Mouse (Mus musculus): Measurements from ENCODE around the gene Epha3.

Epha3 gene

DNA sequence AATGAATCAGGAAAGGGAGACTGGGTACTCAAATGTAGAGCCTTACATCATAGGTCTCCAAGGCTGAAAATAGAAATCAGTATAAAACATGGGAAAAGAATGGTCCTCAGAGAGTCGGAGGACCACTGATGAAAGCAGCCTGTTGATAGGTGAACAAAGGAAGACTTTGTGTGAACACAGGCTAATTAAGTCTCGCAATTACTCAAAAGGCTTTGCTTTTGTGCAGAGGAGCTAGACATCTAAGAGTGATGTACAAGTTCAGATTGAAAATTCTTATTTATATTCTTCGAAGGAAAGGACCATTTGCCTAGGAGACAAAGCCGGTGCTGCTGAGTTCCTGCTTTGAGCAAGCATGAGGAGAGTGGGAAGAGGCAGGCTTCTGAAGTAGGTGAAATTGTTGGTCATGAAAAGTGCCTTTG, 363.0 kb downstream of the Epha3 start:
- DNase-seq (ENCODE audit: low spot score), result no peak

Data from MN1 (cell line).